Mouse (Mus musculus): ENCODE measurements at regions not wholly inside any gene's neighbourhood (a gene's known extent, or its start where the extent isn't known, plus 50 kb on each side); places are given as distances from the start of the nearest gene placed in this dataset.

DNA sequence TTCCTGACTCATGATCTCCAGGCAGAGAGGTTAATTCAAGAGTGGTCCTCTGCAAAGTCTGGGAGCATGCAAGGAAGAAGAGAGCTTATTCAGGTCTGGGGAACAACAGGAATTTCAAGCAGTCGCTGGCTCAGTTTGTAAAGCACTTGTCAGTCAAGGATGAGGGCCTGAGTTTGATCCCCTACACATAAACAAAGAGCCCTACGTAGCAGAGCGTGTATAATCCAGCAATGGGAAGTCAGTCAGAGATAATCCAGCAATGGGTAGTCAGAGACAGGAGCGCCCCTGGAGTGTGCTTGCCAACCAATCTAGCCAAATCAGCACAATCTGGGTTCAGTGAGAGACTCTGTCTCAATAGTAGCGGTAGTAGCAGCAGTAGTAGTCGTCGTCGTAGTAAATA is 61.3 kb upstream of the Clint1 start:
- DNase-seq, result no peak

DNA sequence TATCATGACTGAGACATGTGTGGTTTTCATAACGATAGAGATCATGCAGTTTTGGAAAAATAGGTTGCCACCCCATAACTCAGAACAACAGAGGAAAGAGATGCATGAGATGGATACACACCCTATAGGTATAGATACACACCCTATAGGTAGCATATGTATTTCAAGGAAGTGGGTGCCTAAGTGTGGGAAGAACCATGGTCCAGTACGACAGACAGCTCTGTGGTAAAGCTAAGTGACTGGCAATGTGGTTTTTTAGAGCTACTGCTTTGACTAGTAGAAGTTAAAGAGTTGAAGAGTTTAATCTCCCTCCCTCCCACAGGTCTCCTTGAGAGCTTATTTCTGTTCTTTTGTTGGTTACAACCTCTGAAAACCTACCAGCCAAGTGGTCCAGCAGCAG is 60.2 kb upstream of the Clint1 start:
- DNase-seq, result no peak

- no peak for DNase-seq
These were observed 57.4 kb upstream of the Clint1 start for GRCm38 (mm10) chr11:45794361-45794981.

GRCm38 (mm10) chr11:45795322-45795721 is 56.5 kb upstream of the Clint1 start:
- no peak for DNase-seq

- DNase-seq, result peak; percentile 71
These were observed 56.1 kb upstream of the Clint1 start for GRCm38 (mm10) chr11:45795731-45796130.

DNA sequence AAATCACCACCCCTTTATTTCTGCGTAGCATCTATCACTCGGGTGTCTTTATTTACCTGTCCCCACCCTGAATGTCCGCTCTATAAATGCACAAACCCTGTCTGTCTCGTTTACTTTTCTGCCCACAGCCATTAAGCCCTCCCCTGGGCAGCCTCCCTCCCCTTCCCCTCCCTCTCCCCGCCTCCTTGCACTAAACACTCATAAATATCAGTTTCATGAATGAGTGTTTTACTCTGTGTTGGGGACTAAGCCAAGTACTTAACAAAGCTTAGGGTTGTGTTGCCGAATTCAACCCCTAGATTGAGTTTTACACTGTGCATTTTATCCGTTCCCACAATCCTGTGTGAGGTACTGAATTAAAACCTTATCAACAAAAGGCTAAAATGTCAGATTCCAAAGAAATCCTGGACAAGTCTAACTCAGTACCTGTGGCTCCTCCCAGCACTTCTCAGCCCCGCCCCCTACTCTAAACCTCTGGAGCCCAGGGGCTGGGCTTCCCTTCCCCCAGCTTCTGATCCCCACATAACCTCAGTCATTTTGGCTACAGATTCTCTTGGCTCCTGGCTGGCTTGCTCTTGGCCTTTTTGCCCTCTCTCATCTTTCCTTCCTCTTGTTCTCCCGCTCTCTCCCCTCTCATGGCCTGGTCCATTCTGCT is 52.0 kb upstream of the Clint1 start:
- DNase-seq, result no peak
